Mouse (Mus musculus): ENCODE measurements around the gene Hinfp. TPM values are rescaled to one million over a fixed set of nuclear protein-coding genes. Genes with fewer than 3 reads are reported as not detected.
"Not testable (repeated sequence)": the region's sequence is repeated elsewhere in the genome, so short reads cannot be mapped to it uniquely, and the experiment has no call there.

Gene Hinfp
- polyA plus RNA-seq, 1 experiment: 13.1 TPM

DNA sequence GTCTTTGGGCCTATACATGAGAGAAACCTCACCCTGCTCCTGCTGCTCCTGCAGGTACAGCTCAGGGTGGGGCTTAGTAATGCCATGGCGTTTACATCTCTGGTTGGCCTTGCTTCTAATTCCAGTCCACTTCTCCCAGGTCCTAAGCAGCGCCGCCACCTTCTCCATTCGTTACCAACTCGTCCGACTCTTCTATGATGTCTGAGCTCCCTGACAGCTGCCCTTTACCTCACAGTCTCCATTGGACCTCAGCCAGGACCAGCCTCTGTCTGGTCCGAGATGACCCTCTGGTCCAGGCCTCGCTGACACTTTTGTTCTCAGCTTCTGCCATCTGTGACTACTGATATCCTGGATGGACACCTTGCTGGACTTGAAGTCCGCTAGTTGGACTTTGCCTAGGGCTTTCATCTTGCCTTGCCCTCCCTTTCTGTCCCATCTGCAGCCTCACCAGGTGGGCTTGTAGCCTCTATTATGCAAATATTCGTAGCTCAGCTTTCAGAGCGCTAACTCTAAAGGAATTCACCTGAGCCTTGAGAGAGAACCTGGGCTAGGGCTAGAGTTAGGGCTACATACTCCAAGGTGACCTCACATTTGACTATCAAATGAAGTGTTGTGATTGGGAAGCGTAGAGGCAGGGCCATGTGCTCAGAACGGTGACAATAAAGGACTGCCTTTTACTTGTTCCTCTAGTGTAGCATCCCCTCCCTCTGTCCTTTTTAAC, 27.6 kb upstream of the Hinfp start:
- Histone ChIP-seq H3K27ac (ENCODE audit: control insufficient read depth, insufficient read depth, low read depth, low read length) (no peak overlapping the region), H3K4me1 (ENCODE audit: control insufficient read depth, insufficient read depth, low read length) (peaks cover 7% of the 10 kb centered on the region), H3K27me3 (ENCODE audit: control insufficient read depth, insufficient read depth, low read length) (no peaks in the 10 kb centered on the region), H3K4me3 (ENCODE audit: control insufficient read depth, low read depth, low read length) (peak overlapping the region; percentile 70), H3K36me3 (ENCODE audit: control insufficient read depth, insufficient read depth, low read length) (peaks cover 7% of the 10 kb centered on the region)
- TF ChIP-seq POLR2A (IDR thresholded peaks at IDR 0.05; ENCODE audit: control insufficient read depth, low read depth, low read length): no peak
- no peak for TF ChIP-seq CTCF (IDR thresholded peaks at IDR 0.05; ENCODE audit: control insufficient read depth, insufficient read depth, insufficient replicate concordance, low read depth, low read length)

DNA sequence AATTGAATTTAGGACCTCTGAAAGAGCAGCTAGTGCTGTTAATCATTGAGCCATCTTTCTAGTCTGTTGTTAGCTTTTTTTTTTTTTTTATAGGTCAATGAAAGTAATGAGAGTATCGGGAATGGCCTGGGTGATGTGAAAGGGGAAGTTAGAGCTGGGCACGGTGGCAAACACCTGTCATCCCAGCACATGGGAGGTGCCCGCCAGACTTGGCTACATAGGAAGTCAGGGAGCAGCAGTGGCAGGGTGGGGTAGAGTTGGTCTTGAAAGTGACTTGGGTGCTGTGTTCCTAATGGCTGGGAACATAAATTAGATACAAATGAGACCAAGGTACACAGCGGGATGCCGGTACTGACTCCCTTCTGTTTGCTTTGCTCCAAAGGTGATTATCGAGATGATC, 25.3 kb upstream of the Hinfp start:
- no peak overlapping the region for H3K4me3 ChIP-seq (ENCODE audit: control insufficient read depth, low read depth, low read length)
- no peak for TF ChIP-seq POLR2A (IDR thresholded peaks at IDR 0.05; ENCODE audit: control insufficient read depth, low read depth, low read length)
- no peak for TF ChIP-seq CTCF (IDR thresholded peaks at IDR 0.05; ENCODE audit: control insufficient read depth, insufficient read depth, insufficient replicate concordance, low read depth, low read length)
- no peak overlapping the region for H3K27ac ChIP-seq (ENCODE audit: control insufficient read depth, insufficient read depth, low read depth, low read length)
- no peaks in the 10 kb centered on the region for H3K27me3 ChIP-seq (ENCODE audit: control insufficient read depth, insufficient read depth, low read length)
- peaks cover 5% of the 10 kb centered on the region for H3K36me3 ChIP-seq (ENCODE audit: control insufficient read depth, insufficient read depth, low read length)
- peaks cover 21% of the 10 kb centered on the region for H3K4me1 ChIP-seq (ENCODE audit: control insufficient read depth, insufficient read depth, low read length)

- Histone ChIP-seq H3K4me3 (ENCODE audit: control insufficient read depth, low read depth, low read length) (no peak overlapping the region), H3K4me1 (ENCODE audit: control insufficient read depth, insufficient read depth, low read length) (peaks cover 19% of the 10 kb centered on the region), H3K36me3 (ENCODE audit: control insufficient read depth, insufficient read depth, low read length) (peaks cover 2% of the 10 kb centered on the region), H3K27ac (ENCODE audit: control insufficient read depth, insufficient read depth, low read depth, low read length) (no peak overlapping the region), H3K27me3 (ENCODE audit: control insufficient read depth, insufficient read depth, low read length) (no peaks in the 10 kb centered on the region)
- no peak for TF ChIP-seq CTCF (IDR thresholded peaks at IDR 0.05; ENCODE audit: control insufficient read depth, insufficient read depth, insufficient replicate concordance, low read depth, low read length)
- TF ChIP-seq POLR2A (IDR thresholded peaks at IDR 0.05; ENCODE audit: control insufficient read depth, low read depth, low read length): no peak
These were observed 22.5 kb upstream of the Hinfp start for GRCm38 (mm10) chr9:44327926-44328325.

DNA sequence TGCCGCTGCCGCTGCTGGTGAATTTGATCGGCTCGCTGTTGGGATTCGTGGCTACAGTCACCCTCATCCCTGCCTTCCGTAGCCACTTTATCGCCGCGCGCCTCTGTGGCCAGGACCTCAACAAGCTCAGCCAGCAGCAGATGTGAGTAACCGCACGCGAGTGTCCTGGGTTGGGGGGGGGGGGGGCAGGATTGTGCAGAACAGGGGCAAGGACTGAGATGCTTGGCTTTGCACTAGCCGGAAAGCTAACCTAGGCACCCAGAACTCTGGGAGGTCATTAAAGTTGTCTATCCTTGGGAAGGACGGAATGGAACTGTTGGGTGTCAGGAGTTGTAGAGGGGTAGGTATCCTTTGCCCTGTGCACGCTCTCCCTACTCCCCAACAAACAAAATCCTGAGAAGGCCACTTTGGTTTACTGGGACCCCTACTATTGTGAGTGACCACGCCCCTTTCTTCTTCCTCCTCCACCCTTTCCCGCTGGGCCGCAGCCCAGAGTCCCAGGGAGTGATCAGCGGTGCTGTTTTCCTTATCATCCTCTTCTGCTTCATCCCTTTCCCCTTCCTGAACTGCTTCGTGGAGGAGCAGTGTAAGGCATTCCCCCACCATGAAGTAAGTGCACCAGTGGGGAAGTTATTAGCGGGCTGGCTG, 21.7 kb upstream of the Hinfp start:
- Histone ChIP-seq H3K27ac (ENCODE audit: control insufficient read depth, insufficient read depth, low read depth, low read length) (peak overlapping the region; percentile 90), H3K4me1 (ENCODE audit: control insufficient read depth, insufficient read depth, low read length) (peaks cover 19% of the 10 kb centered on the region), H3K4me3 (ENCODE audit: control insufficient read depth, low read depth, low read length) (peak overlapping the region; percentile 95), H3K27me3 (ENCODE audit: control insufficient read depth, insufficient read depth, low read length) (no peaks in the 10 kb centered on the region), H3K36me3 (ENCODE audit: control insufficient read depth, insufficient read depth, low read length) (peaks cover 2% of the 10 kb centered on the region; the same call in 1 of the 2 replicates)
- TF ChIP-seq CTCF (IDR thresholded peaks at IDR 0.05; ENCODE audit: control insufficient read depth, insufficient read depth, insufficient replicate concordance, low read depth, low read length) (no peak), POLR2A (IDR thresholded peaks at IDR 0.05; ENCODE audit: control insufficient read depth, low read depth, low read length) (no peak)

- TF ChIP-seq POLR2A (IDR thresholded peaks at IDR 0.05; ENCODE audit: control insufficient read depth, low read depth, low read length): peak; percentile 60
- TF ChIP-seq CTCF (IDR thresholded peaks at IDR 0.05; ENCODE audit: control insufficient read depth, insufficient read depth, insufficient replicate concordance, low read depth, low read length): no peak
- Histone ChIP-seq H3K27me3 (ENCODE audit: control insufficient read depth, insufficient read depth, low read length) (no peaks in the 10 kb centered on the region), H3K36me3 (ENCODE audit: control insufficient read depth, insufficient read depth, low read length) (peaks cover 2% of the 10 kb centered on the region; the same call in 1 of the 2 replicates), H3K27ac (ENCODE audit: control insufficient read depth, insufficient read depth, low read depth, low read length) (peak overlapping the region; percentile 90), H3K4me3 (ENCODE audit: control insufficient read depth, low read depth, low read length) (peak overlapping the region; percentile 95), H3K4me1 (ENCODE audit: control insufficient read depth, insufficient read depth, low read length) (peaks cover 19% of the 10 kb centered on the region)
These were observed 21.0 kb upstream of the Hinfp start for GRCm38 (mm10) chr9:44326371-44327063.

DNA sequence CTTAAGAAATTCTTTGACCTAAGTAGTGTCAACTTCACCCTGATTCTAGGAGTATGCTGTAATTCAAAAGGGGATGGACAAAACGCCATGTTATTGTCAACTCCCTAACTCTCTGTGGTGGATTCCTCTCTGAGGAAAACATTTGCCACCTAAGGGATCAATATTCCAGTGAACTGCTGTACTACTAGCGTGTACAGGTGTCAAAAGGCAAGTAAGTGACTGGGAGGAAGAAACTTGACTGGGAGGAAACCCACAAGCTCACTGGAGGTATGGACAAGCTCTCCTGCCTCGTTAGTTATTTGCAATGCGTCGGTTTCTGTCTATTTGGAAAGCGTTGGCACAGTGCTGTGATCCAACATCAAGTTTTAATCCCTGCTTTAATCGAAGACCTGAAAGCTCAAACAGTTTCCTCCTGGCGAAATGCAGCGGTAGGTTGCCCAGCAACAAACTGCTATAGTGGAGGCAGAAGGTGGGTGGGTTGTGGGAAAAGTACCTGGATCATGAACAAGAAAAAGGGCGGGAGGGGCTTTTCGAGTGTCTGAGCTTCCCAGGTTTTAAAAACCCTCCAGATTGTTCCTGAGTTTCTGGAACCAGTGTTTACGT, 20.4 kb upstream of the Hinfp start, which contains the start of gene Dpagt1:
TSS of gene Dpagt1 (plus strand) at position 252 of the 603 bp plus-strand sequence.
- Histone ChIP-seq H3K36me3 (ENCODE audit: control insufficient read depth, insufficient read depth, low read length) (no peaks in the 10 kb centered on the region), H3K27me3 (ENCODE audit: control insufficient read depth, insufficient read depth, low read length) (no peaks in the 10 kb centered on the region), H3K27ac (ENCODE audit: control insufficient read depth, insufficient read depth, low read depth, low read length) (peak within 1 kb of the TSS; percentile 90), H3K4me3 (ENCODE audit: control insufficient read depth, low read depth, low read length) (peak within 1 kb of the TSS; percentile 95), H3K4me1 (ENCODE audit: control insufficient read depth, insufficient read depth, low read length) (peaks cover 20% of the 10 kb centered on the region)
- TF ChIP-seq POLR2A (IDR thresholded peaks at IDR 0.05; ENCODE audit: control insufficient read depth, low read depth, low read length): no peak

DNA sequence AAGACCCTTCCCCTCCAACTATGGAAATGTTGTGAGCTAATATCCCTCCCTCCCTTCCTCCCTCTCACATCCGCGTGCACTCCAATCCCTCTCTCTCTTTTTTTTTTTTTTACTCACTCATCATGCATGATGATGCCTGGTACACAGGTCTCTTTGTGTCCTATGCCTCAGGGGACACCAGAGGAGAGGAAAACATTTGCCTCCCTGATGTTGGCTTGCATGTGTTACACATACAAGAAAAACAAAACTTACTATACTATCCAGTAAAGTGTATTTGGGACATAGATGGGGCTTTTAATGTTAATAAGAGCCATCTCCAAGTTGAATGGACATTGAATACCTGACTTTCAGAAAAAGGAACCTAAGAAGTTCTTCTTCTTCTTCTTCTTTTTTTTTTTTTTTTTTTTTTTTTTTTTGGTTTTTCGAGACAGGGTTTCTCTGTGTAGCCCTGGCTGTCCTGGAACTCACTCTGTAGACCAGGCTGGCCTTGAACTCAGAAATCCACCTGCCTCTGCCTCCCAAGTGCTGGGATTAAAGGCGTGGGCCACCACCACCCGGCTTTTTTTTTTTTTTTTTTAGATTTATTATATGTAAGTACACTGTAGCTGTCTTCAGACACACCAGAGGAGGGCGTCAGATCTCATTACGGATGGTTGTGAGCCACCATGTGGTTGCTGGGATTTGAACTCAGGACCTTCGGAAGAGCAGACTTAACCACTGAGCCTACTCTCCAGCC, 19.7 kb upstream of the Hinfp start:
- H3K4me1 ChIP-seq (ENCODE audit: control insufficient read depth, insufficient read depth, low read length): peaks cover 25% of the 10 kb centered on the region
- not testable (repeated sequence) for H3K4me3 ChIP-seq (ENCODE audit: control insufficient read depth, low read depth, low read length); H3K27ac ChIP-seq (ENCODE audit: control insufficient read depth, insufficient read depth, low read depth, low read length); H3K27me3 ChIP-seq (ENCODE audit: control insufficient read depth, insufficient read depth, low read length); H3K36me3 ChIP-seq (ENCODE audit: control insufficient read depth, insufficient read depth, low read length)

Data from testis, adult 2 months (tissue).